Mouse (Mus musculus) midbrain, embryonic 15.5 days (tissue): ENCODE results near the gene Slc4a10. TPM values are rescaled to one million over a fixed set of nuclear protein-coding genes. Genes with fewer than 3 reads are reported as not detected.

ENCODE experiments used
- ATAC-seq: fragments of 200-750 bp; cut with Nextera tagmentation; replicated peaks from 2 replicates; pipeline ENCODE4 v1.8.0; 2017; ENCODE audit warnings: moderate TSS enrichment
- H3K27ac ChIP-seq: fragments of 300-500 bp; sonication (generic); 2 replicates; pipeline ENCODE4 v1.5.1; 2015; ENCODE audit warnings: mild to moderate bottlenecking, inconsistent platforms
- H3K27me3 ChIP-seq: fragments of 300-500 bp; sonication (generic); replicated peaks from 2 replicates; pipeline ENCODE4 v1.6.1; 2015; ENCODE audit warnings: inconsistent platforms
- H3K36me3 ChIP-seq: fragments of 300-500 bp; sonication (generic); replicated peaks from 2 replicates; pipeline ENCODE4 v1.6.1; 2015; ENCODE audit warnings: inconsistent platforms
- H3K4me1 ChIP-seq: fragments of 300-500 bp; sonication (generic); 2 replicates; pipeline ENCODE4 v1.6.1; 2015; ENCODE audit warnings: inconsistent platforms
- H3K4me2 ChIP-seq: fragments of 300-500 bp; sonication (generic); 2 replicates; pipeline ENCODE4 v1.6.1; 2015; ENCODE audit warnings: inconsistent platforms, mild to moderate bottlenecking, moderate library complexity
- H3K4me3 ChIP-seq: fragments of 300-500 bp; sonication (generic); 2 replicates; pipeline ENCODE4 v1.5.1; 2015; ENCODE audit warnings: mild to moderate bottlenecking, inconsistent platforms
- H3K9ac ChIP-seq: fragments of 300-500 bp; sonication (generic); 2 replicates; pipeline ENCODE4 v1.6.1; 2015; ENCODE audit warnings: mild to moderate bottlenecking, inconsistent platforms
- H3K9me3 ChIP-seq: fragments of 300-500 bp; sonication (generic); 2 replicates; pipeline ENCODE4 v1.6.1; 2016; ENCODE audit warnings: inconsistent platforms
- WGBS: fragments of 180-500 bp; shearing (Covaris S2); methylation state at CpG from one replicate; pipeline ENCODE4 v1.1.7; 2015; ENCODE audit warnings: mixed read lengths; 5-methylcytosine and 5-hydroxymethylcytosine counted together
- polyA plus RNA-seq: library from polyadenylated mRNA; unstranded; fragments of >200 nt; fragmentation: Nextera tagmentation; extraction: Ambion mirVana; gene quantifications from 2 replicates; pipeline ENCODE4 v1.2.1, GENCODE M21; 2015

Gene Slc4a10
- polyA plus RNA-seq, 1 experiment from 2014 or later, result 20.9 TPM

GRCm38 (mm10) chr2:62337086-62337485 lies 290.8 kb downstream of the Slc4a10 start:
- no peak overlapping the region for H3K4me2 ChIP-seq
- no peaks in the 10 kb centered on the region for H3K27me3 ChIP-seq
- ATAC-seq, result no peak
- 93% methylated on average over 7 of the region's 7 CpGs for WGBS
- H3K9me3 ChIP-seq, result no peaks in the 10 kb centered on the region
- H3K9ac ChIP-seq, result no peak overlapping the region
- H3K36me3 ChIP-seq, result no peaks in the 10 kb centered on the region
- no peak overlapping the region for H3K4me3 ChIP-seq
- peaks cover 9% of the 10 kb centered on the region for H3K4me1 ChIP-seq
- H3K27ac ChIP-seq, result no peak overlapping the region

DNA sequence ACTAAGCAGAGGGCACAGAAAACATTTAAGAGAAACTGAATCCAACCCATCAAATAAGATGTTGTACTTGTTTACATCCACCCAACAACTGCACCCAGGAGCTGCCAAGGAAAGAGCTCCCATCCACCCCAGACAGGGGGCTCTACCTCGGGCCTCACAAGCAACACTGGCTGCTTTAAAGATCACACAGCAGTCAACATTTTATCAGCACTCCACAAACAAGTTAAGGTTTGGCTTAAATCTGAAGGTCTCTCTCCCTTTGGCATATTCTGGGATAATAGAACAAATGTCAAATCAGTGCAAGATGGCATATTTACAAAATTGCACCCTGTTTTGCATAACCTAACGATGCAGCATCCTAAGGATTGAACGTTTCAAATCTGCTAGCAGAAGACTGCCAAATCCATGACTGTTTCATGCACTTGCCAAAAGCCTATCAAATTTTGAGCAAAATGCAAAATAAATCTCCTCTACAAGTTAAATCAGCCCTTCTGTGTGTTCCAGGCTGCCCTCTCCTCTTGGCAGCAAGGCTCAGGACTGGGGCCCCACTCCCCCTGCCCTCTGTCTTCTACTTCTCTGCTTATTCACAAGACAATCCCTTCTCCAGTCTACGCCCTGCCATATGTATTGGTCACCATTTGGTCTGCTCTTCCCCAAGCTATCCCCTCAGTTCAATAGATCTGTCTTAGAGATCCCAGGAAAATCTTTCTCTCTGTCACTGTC lies 293.1 kb downstream of the Slc4a10 start:
- Histone ChIP-seq H3K4me1 (peaks cover 9% of the 10 kb centered on the region), H3K36me3 (no peaks in the 10 kb centered on the region), H3K4me2 (no peak overlapping the region), H3K27me3 (no peaks in the 10 kb centered on the region), H3K9me3 (no peaks in the 10 kb centered on the region), H3K27ac (no peak overlapping the region), H3K4me3 (no peak overlapping the region), H3K9ac (no peak overlapping the region)
- 76% methylated on average over 4 of the region's 4 CpGs for WGBS
- no peak for ATAC-seq

DNA sequence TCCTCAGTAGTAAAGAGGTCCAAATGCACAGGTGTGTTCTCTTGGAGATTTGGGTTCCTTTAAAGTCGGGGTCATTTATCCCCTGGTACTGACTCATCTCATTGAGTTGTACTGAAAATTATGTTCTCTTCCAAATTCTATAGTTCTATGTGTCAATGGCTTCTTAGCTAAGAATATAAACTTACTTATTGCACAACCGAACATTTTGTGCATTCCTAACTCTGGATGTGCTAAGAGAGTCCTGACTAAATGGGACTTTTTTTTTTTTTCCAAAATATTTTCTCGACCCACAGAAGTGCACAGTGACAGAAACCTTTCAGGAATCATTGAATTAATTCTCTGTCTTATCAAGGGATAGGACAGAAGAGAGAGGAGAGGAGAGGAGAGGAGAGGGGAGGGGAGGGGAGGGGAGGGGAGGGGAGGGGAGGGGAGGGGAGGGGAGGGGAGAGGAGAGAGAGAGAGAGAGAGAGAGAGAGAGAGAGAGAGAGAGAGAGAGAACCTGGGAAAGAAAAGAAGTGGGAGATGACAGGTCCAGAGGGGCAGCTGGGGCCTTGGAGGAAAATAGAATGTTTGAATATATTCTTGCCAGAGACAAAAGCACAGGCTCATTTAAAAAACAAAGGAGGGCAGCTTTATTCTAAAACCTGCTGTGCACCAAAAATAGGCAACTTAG lies 294.9 kb downstream of the Slc4a10 start:
- no peak overlapping the region for H3K9ac ChIP-seq
- H3K27ac ChIP-seq, result no peak overlapping the region; the same call in 1 of the 2 replicates

DNA sequence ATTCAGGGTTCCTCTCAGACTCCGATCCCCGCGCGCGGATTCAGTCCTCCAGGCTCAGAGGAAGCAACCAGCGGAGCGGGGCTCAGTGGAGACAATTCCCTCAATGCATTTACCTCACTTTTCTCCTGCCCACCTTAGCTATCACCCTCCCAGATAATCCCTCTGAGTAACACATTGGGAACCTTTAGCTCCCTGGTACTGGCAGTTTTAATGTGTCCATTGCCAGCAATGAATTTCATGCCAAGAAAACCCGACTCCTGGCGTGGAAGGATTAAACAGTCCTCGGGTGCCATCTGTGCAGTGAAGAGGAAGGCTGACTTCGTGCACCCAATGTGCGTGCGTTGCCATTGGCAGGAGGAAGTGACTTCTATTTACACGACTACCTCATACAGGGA lies 295.5 kb downstream of the Slc4a10 start:
- Histone ChIP-seq H3K36me3 (no peaks in the 10 kb centered on the region), H3K4me3 (peak overlapping the region; percentile 20), H3K27me3 (no peaks in the 10 kb centered on the region), H3K4me2 (peak overlapping the region; percentile 48), H3K4me1 (peaks cover 5% of the 10 kb centered on the region; the same call in 1 of the 2 replicates), H3K27ac (no peak overlapping the region; the same call in 1 of the 2 replicates), H3K9ac (peak overlapping the region; percentile 28; the same call in 1 of the 2 replicates), H3K9me3 (no peaks in the 10 kb centered on the region)
- WGBS, result 9% methylated on average over 14 of the region's 14 CpGs
- ATAC-seq, result peak; percentile 71

More for the DNA sequence above, 294.9 kb downstream of the Slc4a10 start:
- H3K9me3 ChIP-seq, result no peaks in the 10 kb centered on the region
- H3K36me3 ChIP-seq, result no peaks in the 10 kb centered on the region
- peak overlapping the region; percentile 48 for H3K4me2 ChIP-seq
- peaks cover 5% of the 10 kb centered on the region; the same call in 1 of the 2 replicates for H3K4me1 ChIP-seq
- H3K27me3 ChIP-seq, result no peaks in the 10 kb centered on the region
- peak; percentile 18; the same call in 1 of the 2 replicates for ATAC-seq
- H3K4me3 ChIP-seq, result peak overlapping the region; percentile 20
- 68% methylated on average over 3 of the region's 3 CpGs for WGBS

DNA sequence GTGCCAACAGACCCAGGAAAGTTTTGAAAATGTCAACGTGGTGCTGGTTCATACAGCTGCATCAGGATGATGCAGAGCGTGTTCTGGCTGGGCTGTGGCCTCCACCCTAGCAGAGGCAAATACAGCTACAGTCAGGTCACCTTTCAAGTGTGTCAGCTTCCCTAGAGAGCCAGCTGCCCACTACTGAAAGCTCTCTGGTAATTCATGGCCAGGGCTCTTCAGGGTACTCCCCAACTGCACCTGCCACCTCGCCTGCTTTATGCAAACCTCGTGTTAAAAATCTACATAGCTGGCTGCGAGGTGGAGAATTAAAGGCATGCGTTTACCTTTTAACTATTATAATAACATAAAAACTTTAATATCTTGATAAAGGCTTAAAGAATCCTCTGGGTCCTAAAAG lies 298.1 kb downstream of the Slc4a10 start:
- no peaks in the 10 kb centered on the region for H3K27me3 ChIP-seq
- H3K4me3 ChIP-seq, result no peak overlapping the region
- H3K4me1 ChIP-seq, result peaks cover 5% of the 10 kb centered on the region; the same call in 1 of the 2 replicates
- no peaks in the 10 kb centered on the region for H3K9me3 ChIP-seq
- no peak overlapping the region for H3K4me2 ChIP-seq
- H3K36me3 ChIP-seq, result no peaks in the 10 kb centered on the region
- ATAC-seq, result no peak
- H3K9ac ChIP-seq, result no peak overlapping the region
- no peak overlapping the region for H3K27ac ChIP-seq
- WGBS, result 60% methylated on average over 6 of the region's 6 CpGs

GRCm38 (mm10) chr2:62346771-62347170 lies 300.5 kb downstream of the Slc4a10 start:
- Histone ChIP-seq H3K36me3 (no peaks in the 10 kb centered on the region), H3K9me3 (no peaks in the 10 kb centered on the region), H3K4me2 (no peak overlapping the region), H3K9ac (no peak overlapping the region), H3K4me1 (peaks cover 2% of the 10 kb centered on the region; the same call in 1 of the 2 replicates), H3K27ac (no peak overlapping the region), H3K4me3 (no peak overlapping the region), H3K27me3 (no peaks in the 10 kb centered on the region)
- no peak for ATAC-seq
- 26% methylated on average over 1 of the region's 1 CpGs for WGBS

DNA sequence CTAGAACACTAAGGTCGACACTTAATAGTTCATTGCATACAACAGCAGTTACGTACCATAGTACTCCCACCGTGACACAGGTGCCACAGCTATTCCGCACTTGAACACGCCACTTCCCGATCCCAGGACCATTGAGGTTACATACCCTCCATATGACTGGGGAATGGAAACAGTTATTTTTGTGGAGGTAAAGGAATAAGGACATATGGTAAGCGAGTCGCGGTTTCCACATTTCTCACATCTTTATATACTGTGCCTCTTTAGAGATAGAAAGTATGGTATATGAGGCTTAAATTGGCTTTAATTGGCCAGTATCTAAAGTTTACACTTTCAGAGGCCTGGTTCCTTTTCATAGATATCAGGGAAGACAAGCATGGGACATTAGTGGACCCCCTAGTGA lies 301.5 kb downstream of the Slc4a10 start:
- Histone ChIP-seq H3K4me3 (no peak overlapping the region), H3K27ac (no peak overlapping the region), H3K4me2 (no peak overlapping the region), H3K9ac (no peak overlapping the region), H3K36me3 (no peaks in the 10 kb centered on the region), H3K4me1 (no peaks in the 10 kb centered on the region), H3K27me3 (no peaks in the 10 kb centered on the region), H3K9me3 (no peaks in the 10 kb centered on the region)
- no peak for ATAC-seq
- 95% methylated on average over 9 of the region's 9 CpGs for WGBS

DNA sequence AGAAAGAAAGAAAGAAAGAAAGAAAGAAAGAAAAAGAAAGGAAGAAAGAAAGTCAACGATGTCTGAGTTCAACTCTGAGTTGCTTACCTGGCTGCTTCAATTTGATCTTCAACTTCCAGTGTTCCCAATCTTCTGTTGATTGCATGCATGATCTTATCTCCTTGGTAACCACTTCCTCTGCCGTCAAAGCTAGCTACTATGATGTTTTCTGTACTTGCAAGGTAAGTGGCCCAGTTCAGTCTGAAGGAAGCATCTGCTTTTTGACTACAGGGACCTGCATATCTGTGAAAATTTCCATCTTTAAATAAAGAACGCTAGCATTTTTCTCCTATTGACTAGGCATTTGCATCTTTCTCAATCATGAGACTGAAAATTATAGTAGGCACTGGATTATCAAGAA lies 305.8 kb downstream of the Slc4a10 start:
- Histone ChIP-seq H3K9me3 (no peaks in the 10 kb centered on the region), H3K4me3 (no peak overlapping the region), H3K36me3 (no peaks in the 10 kb centered on the region), H3K27ac (no peak overlapping the region), H3K4me1 (no peaks in the 10 kb centered on the region; the same call in 1 of the 2 replicates), H3K27me3 (no peaks in the 10 kb centered on the region), H3K9ac (no peak overlapping the region), H3K4me2 (no peak overlapping the region)
- WGBS, result 81% methylated on average over 3 of the region's 3 CpGs
- no peak for ATAC-seq

DNA sequence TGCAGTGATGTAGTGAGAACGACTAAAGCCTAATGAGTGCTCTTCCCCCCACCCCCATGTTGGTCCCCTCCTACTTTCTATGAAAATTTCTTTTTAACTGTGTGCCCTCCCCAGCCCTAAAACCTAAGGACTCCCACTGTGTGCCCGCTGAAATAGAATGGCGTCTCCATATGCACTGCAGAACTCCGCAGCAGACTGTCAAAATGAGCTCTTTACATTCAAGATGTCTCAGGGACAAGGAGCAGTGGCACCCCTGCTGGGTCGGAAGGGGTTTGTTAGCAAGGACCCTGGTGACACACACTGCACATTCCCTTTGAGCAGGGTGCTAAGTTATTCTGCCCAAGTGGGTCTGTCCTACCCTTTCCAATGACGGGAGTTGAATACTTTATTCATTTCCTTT lies 309.5 kb downstream of the Slc4a10 start:
- H3K36me3 ChIP-seq, result no peaks in the 10 kb centered on the region
- WGBS, result 36% methylated on average over 6 of the region's 6 CpGs
- no peak overlapping the region for H3K27ac ChIP-seq
- H3K4me2 ChIP-seq, result no peak overlapping the region
- H3K4me3 ChIP-seq, result no peak overlapping the region
- H3K27me3 ChIP-seq, result no peaks in the 10 kb centered on the region
- H3K9ac ChIP-seq, result no peak overlapping the region
- no peaks in the 10 kb centered on the region for H3K9me3 ChIP-seq
- H3K4me1 ChIP-seq, result no peaks in the 10 kb centered on the region; the same call in 1 of the 2 replicates
- no peak for ATAC-seq

GRCm38 (mm10) chr2:62356606-62357005 lies 310.3 kb downstream of the Slc4a10 start:
- 84% methylated on average over 14 of the region's 14 CpGs for WGBS
- Histone ChIP-seq H3K9me3 (no peaks in the 10 kb centered on the region), H3K27me3 (no peaks in the 10 kb centered on the region), H3K36me3 (no peaks in the 10 kb centered on the region), H3K4me2 (no peak overlapping the region), H3K4me1 (no peaks in the 10 kb centered on the region; the same call in 1 of the 2 replicates), H3K4me3 (no peak overlapping the region), H3K27ac (no peak overlapping the region), H3K9ac (no peak overlapping the region)
- ATAC-seq, result no peak

DNA sequence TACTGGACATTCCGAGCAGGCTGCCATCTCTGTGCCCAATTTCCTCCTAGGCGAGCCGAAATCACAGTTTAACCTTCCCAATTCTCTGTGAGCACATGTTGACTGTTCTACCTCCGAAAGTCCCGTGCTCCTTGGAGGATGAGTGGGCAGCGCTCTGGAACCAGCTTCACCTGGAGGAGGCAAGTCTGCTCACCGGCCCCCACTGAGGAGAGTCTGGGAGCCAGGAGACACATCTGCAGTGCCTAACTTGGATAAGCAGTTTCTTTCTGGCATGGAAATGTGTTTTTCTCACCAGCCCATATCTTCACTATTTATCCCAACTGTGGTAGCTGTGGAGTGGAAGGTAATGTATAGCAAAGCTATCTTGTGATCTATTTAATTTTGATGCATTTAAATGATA lies 311.0 kb downstream of the Slc4a10 start:
- WGBS, result 92% methylated on average over 7 of the region's 7 CpGs
- Histone ChIP-seq H3K4me1 (no peaks in the 10 kb centered on the region; the same call in 1 of the 2 replicates), H3K27me3 (no peaks in the 10 kb centered on the region)

GRCm38 (mm10) chr2:62360872-62361271 lies 314.6 kb downstream of the Slc4a10 start:
- H3K4me2 ChIP-seq, result no peak overlapping the region
- no peaks in the 10 kb centered on the region for H3K27me3 ChIP-seq
- H3K9me3 ChIP-seq, result no peaks in the 10 kb centered on the region
- H3K4me3 ChIP-seq, result no peak overlapping the region
- no peak overlapping the region for H3K9ac ChIP-seq
- H3K27ac ChIP-seq, result no peak overlapping the region
- no peaks in the 10 kb centered on the region for H3K36me3 ChIP-seq
- H3K4me1 ChIP-seq, result no peaks in the 10 kb centered on the region; the same call in 1 of the 2 replicates
- ATAC-seq, result no peak
- WGBS, result 83% methylated on average over 6 of the region's 6 CpGs

More for the DNA sequence above, 311.0 kb downstream of the Slc4a10 start:
- H3K4me3 ChIP-seq, result no peak overlapping the region
- H3K9me3 ChIP-seq, result no peaks in the 10 kb centered on the region
- ATAC-seq, result no peak
- H3K36me3 ChIP-seq, result no peaks in the 10 kb centered on the region
- no peak overlapping the region for H3K9ac ChIP-seq
- H3K4me2 ChIP-seq, result no peak overlapping the region
- no peak overlapping the region for H3K27ac ChIP-seq
